Mouse (Mus musculus) midbrain, embryonic 12.5 days (tissue): Measurements from ENCODE around the gene Plekhs1. TPM values are rescaled to one million over a fixed set of nuclear protein-coding genes. Genes with fewer than 3 reads are reported as not detected.

ENCODE experiments used
- ATAC-seq: fragments of 200-750 bp; cut with Nextera tagmentation; 2 replicates; pipeline ENCODE4 v1.8.0; 2017; ENCODE audit warnings: low read depth, moderate TSS enrichment, moderate library complexity; ENCODE audit not compliant: low FRiP score
- H3K27ac ChIP-seq: fragments of 300-500 bp; sonication (generic); replicated peaks from 2 replicates; pipeline ENCODE4 v1.5.1; 2016; ENCODE audit warnings: mild to moderate bottlenecking
- H3K27me3 ChIP-seq: fragments of 300-500 bp; sonication (generic); 2 replicates; pipeline ENCODE4 v1.6.1; 2016; ENCODE audit warnings: mild to moderate bottlenecking
- H3K36me3 ChIP-seq: fragments of 300-500 bp; sonication (generic); 2 replicates; pipeline ENCODE4 v1.6.1; 2016
- H3K4me1 ChIP-seq: fragments of 300-500 bp; sonication (generic); 2 replicates; pipeline ENCODE4 v1.6.1; 2016
- H3K4me2 ChIP-seq: fragments of 300-500 bp; sonication (generic); replicated peaks from 2 replicates; pipeline ENCODE4 v1.6.1; 2016; ENCODE audit warnings: mild to moderate bottlenecking, moderate library complexity
- H3K4me3 ChIP-seq: fragments of 300-500 bp; sonication (generic); 2 replicates; pipeline ENCODE4 v1.5.1; 2016; ENCODE audit warnings: mild to moderate bottlenecking
- H3K9ac ChIP-seq: fragments of 300-500 bp; sonication (generic); replicated peaks from 2 replicates; pipeline ENCODE4 v1.6.1; 2016; ENCODE audit warnings: mild to moderate bottlenecking, moderate library complexity
- H3K9me3 ChIP-seq: fragments of 300-500 bp; sonication (generic); 2 replicates; pipeline ENCODE4 v1.6.1; 2016; ENCODE audit warnings: mild to moderate bottlenecking
- WGBS: fragments of 180-500 bp; shearing (Covaris S2); methylation state at CpG from one replicate; pipeline ENCODE4 v1.1.7; 2016; 5-methylcytosine and 5-hydroxymethylcytosine counted together
- polyA plus RNA-seq: library from polyadenylated mRNA; unstranded; fragments of >200 nt; fragmentation: Nextera tagmentation; extraction: Ambion mirVana; gene quantifications from 2 replicates; pipeline ENCODE4 v1.2.1, GENCODE M21; 2016

The Plekhs1 gene
- polyA plus RNA-seq, 1 experiment from 2014 or later = 0.17 TPM

DNA sequence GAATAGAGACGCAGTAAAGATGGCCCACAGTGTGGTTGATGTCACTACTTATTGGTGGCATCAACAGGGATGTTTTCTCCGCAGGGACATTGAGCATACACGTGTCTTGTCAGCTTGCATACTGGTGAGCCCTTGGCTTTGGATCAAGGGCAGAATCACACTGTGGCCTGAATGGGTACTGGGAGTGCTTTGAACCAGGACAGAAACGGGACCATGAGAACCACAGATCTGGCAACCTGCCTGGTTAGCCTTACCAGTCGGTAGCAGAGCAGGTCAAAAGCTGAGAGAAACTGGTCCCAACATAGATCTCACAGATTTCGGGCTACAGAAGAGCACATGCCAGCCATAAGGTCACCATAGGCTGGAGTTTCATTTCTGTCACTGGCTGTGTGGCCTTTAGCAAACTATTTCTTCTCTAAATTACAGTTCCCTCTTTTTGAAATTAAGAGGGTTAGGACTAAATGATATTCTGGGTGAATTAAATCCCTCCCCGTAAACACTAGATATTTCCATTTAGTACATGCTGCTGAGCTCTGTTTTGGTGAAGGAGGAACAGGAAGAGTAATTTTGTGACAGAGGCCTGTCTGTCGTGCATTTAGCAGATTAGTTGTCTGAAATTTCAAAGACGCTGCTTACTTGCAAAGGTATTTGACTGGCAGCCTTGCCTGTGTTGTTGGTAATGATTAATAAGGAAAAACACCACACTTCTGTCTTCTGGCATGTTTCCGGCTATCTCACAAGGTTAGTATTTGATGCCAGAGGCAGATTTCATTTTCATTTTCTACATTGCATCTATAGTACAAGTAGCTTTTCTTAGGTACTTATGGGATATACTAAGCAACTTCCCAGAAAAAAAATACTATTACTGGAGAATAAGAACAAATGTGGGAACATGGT, 2.0 kb upstream of the Plekhs1 start:
- 85% methylated on average over 10 of the region's 10 CpGs for WGBS
- 0 out of 2 replicates have a peak, but pooled peaks cover 3% of the 10 kb centered on the region for H3K4me1 ChIP-seq
- no peaks in the 10 kb centered on the region for H3K36me3 ChIP-seq
- H3K27me3 ChIP-seq = peaks cover 11% of the 10 kb centered on the region; the same call in 1 of the 2 replicates
- no peaks in the 10 kb centered on the region for H3K9me3 ChIP-seq
- H3K4me2 ChIP-seq = no peak overlapping the region
- H3K27ac ChIP-seq = no peak overlapping the region
- no peak overlapping the region for H3K4me3 ChIP-seq
- no peak overlapping the region for H3K9ac ChIP-seq
- no peak for ATAC-seq

DNA sequence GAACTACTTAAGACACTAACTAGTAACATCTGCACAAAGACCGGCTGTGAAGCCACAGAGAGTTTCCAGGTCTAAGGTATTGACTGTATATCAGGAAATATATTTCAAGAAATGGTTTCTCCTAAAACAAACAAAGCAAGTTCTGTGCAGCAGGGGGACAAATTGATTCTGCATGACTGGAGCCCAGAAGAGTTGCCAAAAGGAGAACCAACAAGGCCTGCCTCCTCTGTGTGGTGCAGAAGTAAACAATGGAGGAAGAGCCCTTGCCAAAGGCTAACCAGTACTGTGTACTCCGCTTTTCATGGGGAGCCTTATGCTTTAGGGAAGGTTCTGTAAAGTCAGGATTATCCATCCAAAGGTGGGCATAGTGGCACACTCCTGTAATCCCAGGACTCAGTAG, 1.2 kb upstream of the Plekhs1 start:
- Histone ChIP-seq H3K27ac (no peak overlapping the region), H3K9me3 (no peaks in the 10 kb centered on the region), H3K4me3 (no peak overlapping the region), H3K9ac (no peak overlapping the region), H3K4me2 (no peak overlapping the region), H3K27me3 (0 out of 2 replicates have a peak, but pooled peaks cover 8% of the 10 kb centered on the region), H3K4me1 (0 out of 2 replicates have a peak, but pooled peaks cover 3% of the 10 kb centered on the region), H3K36me3 (no peaks in the 10 kb centered on the region)
- WGBS = 84% methylated on average over 2 of the region's 2 CpGs
- no peak for ATAC-seq

- 72% methylated on average over 4 of the region's 4 CpGs for WGBS
- Histone ChIP-seq H3K4me1 (no peaks in the 10 kb centered on the region), H3K36me3 (no peaks in the 10 kb centered on the region), H3K9me3 (no peaks in the 10 kb centered on the region), H3K4me3 (no peak overlapping the region), H3K27ac (no peak overlapping the region), H3K4me2 (no peak overlapping the region), H3K27me3 (0 out of 2 replicates have a peak, but pooled peaks cover 8% of the 10 kb centered on the region), H3K9ac (no peak overlapping the region)
- no peak for ATAC-seq
Observed at GRCm38 (mm10) chr19:56462786-56463185, 1.3 kb downstream of the Plekhs1 start.

- Histone ChIP-seq H3K27me3 (0 out of 2 replicates have a peak, but pooled peaks cover 8% of the 10 kb centered on the region), H3K4me1 (0 out of 2 replicates have a peak, but pooled peaks cover 4% of the 10 kb centered on the region), H3K36me3 (no peaks in the 10 kb centered on the region), H3K9ac (no peak overlapping the region), H3K27ac (no peak overlapping the region), H3K4me3 (no peak overlapping the region), H3K4me2 (no peak overlapping the region), H3K9me3 (no peaks in the 10 kb centered on the region)
- ATAC-seq = no peak
- WGBS = 77% methylated on average over 8 of the region's 8 CpGs
Observed at GRCm38 (mm10) chr19:56466486-56466885, 5.0 kb downstream of the Plekhs1 start.

DNA sequence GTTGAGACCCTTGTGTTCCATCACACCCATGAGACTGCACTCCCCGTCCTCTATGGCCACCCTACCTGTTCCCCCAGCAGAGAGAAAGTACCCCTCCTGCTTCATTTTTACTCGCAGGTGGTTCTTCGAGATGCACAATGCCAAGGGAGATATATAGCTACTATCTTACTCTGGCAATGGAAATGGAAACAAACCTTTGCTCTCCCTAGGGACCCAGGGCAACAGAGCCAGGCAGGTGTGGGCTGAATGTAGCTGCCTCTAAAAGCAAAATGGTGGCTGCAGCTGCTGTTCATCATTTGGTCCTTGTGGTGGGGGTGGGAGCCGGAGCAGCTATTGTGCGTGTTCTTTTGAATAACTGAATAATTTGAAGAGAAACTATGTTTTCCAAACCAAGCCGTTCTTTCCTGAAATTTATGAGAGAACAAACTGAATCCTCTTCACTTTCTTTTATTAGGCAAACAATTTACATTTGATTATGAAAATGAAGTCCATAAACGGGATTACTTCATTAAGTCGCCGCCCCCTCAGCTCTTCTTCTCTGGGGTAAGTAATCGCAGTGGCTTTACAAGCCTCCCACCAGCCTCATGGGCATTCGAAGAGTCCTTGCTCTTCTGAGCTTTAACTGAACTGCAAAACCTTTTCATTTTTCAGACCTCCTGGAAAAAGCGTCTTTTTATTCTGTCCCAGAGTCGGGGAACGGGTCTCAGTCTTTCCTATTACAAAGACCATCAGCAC, 9.0 kb downstream of the Plekhs1 start:
- Histone ChIP-seq H3K4me1 (peaks cover 27% of the 10 kb centered on the region), H3K4me2 (no peak overlapping the region), H3K27me3 (no peaks in the 10 kb centered on the region), H3K36me3 (no peaks in the 10 kb centered on the region), H3K9me3 (no peaks in the 10 kb centered on the region), H3K4me3 (no peak overlapping the region), H3K9ac (no peak overlapping the region), H3K27ac (no peak overlapping the region)
- WGBS = 82% methylated on average over 14 of the region's 14 CpGs
- ATAC-seq = no peak

DNA sequence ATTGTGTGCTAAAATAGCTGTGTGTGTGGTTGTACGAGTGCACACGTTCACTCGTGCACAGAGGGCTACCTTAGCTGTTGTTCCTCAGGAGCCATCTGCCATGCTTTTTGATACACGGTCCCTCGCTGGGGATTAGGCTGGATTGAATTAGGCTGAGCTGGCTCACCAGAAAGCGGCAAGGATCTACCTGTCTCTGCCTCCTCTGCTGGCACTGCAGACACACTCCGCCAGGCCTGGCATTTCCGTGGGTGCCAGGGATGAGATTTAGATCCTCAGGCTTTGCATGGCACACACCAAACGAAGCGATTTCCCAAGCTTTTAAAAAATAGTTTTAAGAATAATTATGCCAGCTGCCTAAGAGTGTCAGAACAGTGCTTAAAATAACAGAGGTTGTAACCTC, 10.5 kb downstream of the Plekhs1 start:
- Histone ChIP-seq H3K27me3 (no peaks in the 10 kb centered on the region), H3K4me3 (no peak overlapping the region), H3K36me3 (no peaks in the 10 kb centered on the region), H3K4me1 (peaks cover 33% of the 10 kb centered on the region), H3K9me3 (no peaks in the 10 kb centered on the region), H3K27ac (no peak overlapping the region), H3K4me2 (no peak overlapping the region), H3K9ac (no peak overlapping the region)
- no peak for ATAC-seq
- 81% methylated on average over 10 of the region's 10 CpGs for WGBS

DNA sequence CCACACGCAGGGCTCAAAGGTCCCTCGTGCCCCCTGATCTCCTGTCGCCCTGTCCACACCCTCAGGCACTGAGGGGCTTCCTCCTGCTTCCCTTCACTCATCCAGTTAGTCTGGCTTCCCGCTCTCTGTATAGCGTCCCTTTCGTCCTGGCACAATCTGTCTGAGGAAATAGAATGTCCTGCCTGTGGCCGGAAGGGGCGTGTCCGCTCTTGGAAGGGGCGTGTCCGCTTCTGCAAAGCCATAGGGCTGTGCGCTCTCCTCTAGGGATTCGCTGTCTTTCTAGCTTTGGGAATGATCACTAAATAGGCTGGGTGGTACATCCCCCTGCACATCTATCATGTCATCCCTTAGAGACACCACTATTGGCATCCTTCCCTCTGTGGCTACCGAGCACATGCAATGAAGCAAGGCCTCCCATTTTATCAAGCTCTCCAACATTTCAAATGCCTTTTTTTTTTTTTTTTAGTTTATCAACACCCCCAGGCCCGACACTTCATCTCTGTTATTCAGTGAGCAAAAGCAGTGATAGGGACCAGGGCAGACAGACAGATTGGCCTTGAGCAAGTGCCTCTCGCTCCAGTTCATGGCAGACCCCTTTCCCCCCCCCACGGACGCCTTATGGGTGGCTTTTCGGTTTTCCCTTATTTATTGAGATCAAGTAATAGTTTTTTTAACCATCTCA, 13.6 kb downstream of the Plekhs1 start:
- Histone ChIP-seq H3K27me3 (no peaks in the 10 kb centered on the region), H3K9me3 (no peaks in the 10 kb centered on the region)
- 63% methylated on average over 19 of the region's 19 CpGs for WGBS

DNA sequence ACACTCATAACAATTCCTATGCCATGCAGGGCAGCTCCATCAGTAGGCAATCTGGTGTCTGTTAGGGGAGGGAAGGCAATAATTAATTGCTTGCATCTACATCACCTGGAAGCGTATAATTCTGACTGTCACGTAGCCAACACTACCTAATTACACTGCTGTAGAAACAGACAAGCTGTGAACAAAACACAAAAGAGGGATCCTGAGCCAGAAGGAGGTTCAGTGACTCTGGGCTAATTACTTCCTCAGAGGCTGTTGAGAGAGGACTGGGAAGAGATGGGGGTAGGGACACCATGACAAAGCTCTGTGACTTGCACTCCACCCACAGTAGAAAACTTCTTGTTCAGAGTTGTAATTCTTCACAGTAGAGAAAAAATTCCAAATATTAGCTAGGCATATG, 15.1 kb downstream of the Plekhs1 start:
- 33% methylated on average over 2 of the region's 2 CpGs for WGBS
- Histone ChIP-seq H3K4me2 (no peak overlapping the region), H3K36me3 (no peaks in the 10 kb centered on the region), H3K9ac (no peak overlapping the region), H3K27me3 (no peaks in the 10 kb centered on the region), H3K27ac (no peak overlapping the region), H3K9me3 (no peaks in the 10 kb centered on the region), H3K4me3 (no peak overlapping the region), H3K4me1 (peaks cover 34% of the 10 kb centered on the region)
- no peak for ATAC-seq

More for the DNA sequence above, 13.6 kb downstream of the Plekhs1 start:
- Histone ChIP-seq H3K4me1 (peaks cover 38% of the 10 kb centered on the region), H3K9ac (no peak overlapping the region), H3K27ac (no peak overlapping the region), H3K36me3 (no peaks in the 10 kb centered on the region), H3K4me2 (0 out of 2 replicates have a peak overlapping the region, but pooled peaks have one; percentile 16), H3K4me3 (no peak overlapping the region)
- no peak for ATAC-seq

- H3K4me2 ChIP-seq = no peak overlapping the region
- no peak for ATAC-seq
- peaks cover 34% of the 10 kb centered on the region for H3K4me1 ChIP-seq
- no peaks in the 10 kb centered on the region for H3K36me3 ChIP-seq
- no peaks in the 10 kb centered on the region for H3K27me3 ChIP-seq
- 90% methylated on average over 5 of the region's 5 CpGs for WGBS
- H3K9me3 ChIP-seq = no peaks in the 10 kb centered on the region
- H3K27ac ChIP-seq = no peak overlapping the region
- no peak overlapping the region for H3K4me3 ChIP-seq
- no peak overlapping the region for H3K9ac ChIP-seq
Observed at GRCm38 (mm10) chr19:56477253-56477652, 15.8 kb downstream of the Plekhs1 start.

- H3K36me3 ChIP-seq = no peaks in the 10 kb centered on the region
- no peak for ATAC-seq
- peaks cover 31% of the 10 kb centered on the region for H3K4me1 ChIP-seq
- H3K4me2 ChIP-seq = no peak overlapping the region
- no peak overlapping the region for H3K27ac ChIP-seq
- H3K4me3 ChIP-seq = no peak overlapping the region
- H3K27me3 ChIP-seq = no peaks in the 10 kb centered on the region
- H3K9ac ChIP-seq = no peak overlapping the region
- 51% methylated on average over 3 of the region's 3 CpGs for WGBS
- H3K9me3 ChIP-seq = no peaks in the 10 kb centered on the region
Observed at GRCm38 (mm10) chr19:56477832-56478231, 16.4 kb downstream of the Plekhs1 start.

DNA sequence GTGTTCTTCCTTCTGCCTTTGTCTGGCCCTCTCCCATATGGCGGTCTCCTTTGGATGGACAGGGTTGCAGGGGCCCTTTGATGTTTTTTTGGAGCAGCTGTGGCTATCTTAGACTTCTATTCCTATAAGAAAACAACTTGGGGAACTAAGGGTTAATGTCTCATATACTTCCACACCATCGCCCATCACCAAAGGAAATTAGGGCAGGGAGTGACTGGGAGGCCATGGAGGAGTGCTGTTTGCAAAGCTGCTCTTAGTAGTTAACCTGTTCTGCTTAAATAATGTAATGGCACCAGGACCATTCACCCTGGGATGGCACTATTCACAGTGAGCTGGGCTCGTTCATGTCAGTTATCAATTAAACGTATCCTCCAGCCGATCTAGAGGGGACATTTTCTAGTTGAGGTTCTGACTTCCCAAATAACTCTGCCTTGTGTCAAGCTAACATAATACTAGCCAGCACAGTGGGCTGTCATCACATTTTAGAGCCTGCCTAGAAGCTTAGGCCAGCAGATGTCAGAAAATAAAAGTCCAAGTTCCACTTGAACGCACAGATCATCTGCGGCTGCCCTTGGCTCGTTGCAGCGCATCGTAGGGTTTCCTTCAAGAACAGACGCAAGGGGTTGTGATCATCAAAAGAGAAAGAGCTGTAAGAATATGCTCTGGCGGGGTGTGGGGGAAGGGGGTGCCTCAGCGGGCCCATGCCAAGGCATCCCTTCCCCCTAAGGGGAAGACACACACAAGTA, 23.4 kb downstream of the Plekhs1 start:
- peak overlapping the region; percentile 49; the same call in 1 of the 2 replicates for H3K27ac ChIP-seq
- H3K4me1 ChIP-seq = peaks cover 22% of the 10 kb centered on the region
- WGBS = 49% methylated on average over 13 of the region's 13 CpGs
- H3K27me3 ChIP-seq = no peaks in the 10 kb centered on the region
- ATAC-seq = no peak
- H3K9me3 ChIP-seq = no peaks in the 10 kb centered on the region
- no peaks in the 10 kb centered on the region for H3K36me3 ChIP-seq
- H3K9ac ChIP-seq = no peak overlapping the region
- H3K4me2 ChIP-seq = no peak overlapping the region
- H3K4me3 ChIP-seq = no peak overlapping the region
